Mouse (Mus musculus): ENCODE results near the gene Atrip.

- no peak for TF ChIP-seq POLR2A (IDR thresholded peaks at IDR 0.05; ENCODE audit: extremely low read depth, insufficient read depth, low read length)
- no peak for TF ChIP-seq CTCF (IDR thresholded peaks at IDR 0.05; ENCODE audit: extremely low read depth, insufficient read depth, low read length)
Observed at GRCm38 (mm10) chr9:109016973-109017604, 56.8 kb downstream of the Atrip start.

Measured in cortical plate, adult 2 months (tissue).